Mouse (Mus musculus) kidney, adult 2 months (tissue): Measurements from ENCODE around the gene Fancg.

Source experiments
- CTCF ChIP-seq: fragments of 200-500 bp; conservative IDR thresholded peaks from 2 replicates; pipeline ENCODE4 v1.5.1; 2011; ENCODE audit warnings: low read depth, mild to moderate bottlenecking, control low read depth, low read length, moderate library complexity, mixed read lengths; ENCODE audit not compliant: insufficient read depth, insufficient read length
- POLR2A ChIP-seq: fragments of 200-500 bp; IDR thresholded peaks from one replicate; pipeline ENCODE4 v1.6.1; 2011; ENCODE audit warnings: low read depth, low read length, control low read depth

- no peak for TF ChIP-seq POLR2A
- TF ChIP-seq CTCF = no peak
Observed at GRCm38 (mm10) chr4:43033481-43033880, 23.2 kb upstream of the Fancg start.
